Mouse (Mus musculus) testis, adult 2 months (tissue): ENCODE results near the gene Btaf1.

Experiments
- CTCF ChIP-seq: fragments of 200-500 bp; IDR thresholded peaks from 2 replicates; pipeline ENCODE4 v1.5.1; 2012; ENCODE audit warnings: low read depth, mild to moderate bottlenecking, inconsistent platforms, low read length, moderate library complexity; ENCODE audit not compliant: control insufficient read depth, insufficient read depth, insufficient replicate concordance
- POLR2A ChIP-seq: fragments of 200-500 bp; IDR thresholded peaks from 2 replicates; pipeline ENCODE4 v1.6.1; 2012; ENCODE audit warnings: low read depth, mild to moderate bottlenecking, inconsistent platforms, low read length, moderate library complexity; ENCODE audit not compliant: control insufficient read depth

GRCm38 (mm10) chr19:37029771-37030170 is 103.9 kb downstream of the Btaf1 start:
- TF ChIP-seq CTCF: no peak
- no peak for TF ChIP-seq POLR2A
